Mouse (Mus musculus) megakaryocyte-erythroid progenitor cell, adult 5-6 weeks (primary cell): ENCODE data around the gene Mdga2. TPM values are rescaled to one million over a fixed set of nuclear protein-coding genes. Genes with fewer than 3 reads are reported as not detected.

Experiments used
- ATAC-seq: replicated peaks from 2 replicates; pipeline ENCODE4 v1.8.0; 2016; ENCODE audit warnings: mild to moderate bottlenecking, inconsistent platforms; ENCODE audit not compliant: severe bottlenecking, poor library complexity, low FRiP score, low TSS enrichment
- total RNA-seq, 2 experiments: library from RNA; stranded (forward) in 1 of 2; stranded (reverse) in 1 of 2; fragments of 200-1000, 215-1000 nt in 1 of 2; fragments of >200 nt in 1 of 2; fragmentation: Nextera tagmentation in 1 of 2; gene quantifications; 2 replicates each; pipeline ENCODE4 v1.2.3; 2014 to 2017

The Mdga2 gene
- total RNA-seq (2014; fragmentation: Nextera tagmentation) (not detected in 2 replicates), total RNA-seq (2017) (not detected in 2 replicates)

GRCm38 (mm10) chr12:67222221-67223025 lies at the start of gene Mdga2:
Gene Mdga2, minus strand, starts transcription at chr12:67222549.
- ATAC-seq, result no peak

- no peak for ATAC-seq
Observed at GRCm38 (mm10) chr12:67267409-67267808, 45.1 kb upstream of the Mdga2 start.

- no peak for ATAC-seq
Observed at GRCm38 (mm10) chr12:67223530-67223929, 1.2 kb upstream of the Mdga2 start.

GRCm38 (mm10) chr12:67221329-67222220 lies 774 bp downstream of the Mdga2 start:
- no peak for ATAC-seq

GRCm38 (mm10) chr12:67220641-67221231 lies 1.6 kb downstream of the Mdga2 start:
- ATAC-seq, result no peak

GRCm38 (mm10) chr12:67220041-67220440 lies 2.3 kb downstream of the Mdga2 start:
- no peak for ATAC-seq

- ATAC-seq, result no peak
Observed at GRCm38 (mm10) chr12:67219564-67219963, 2.8 kb downstream of the Mdga2 start.

- ATAC-seq, result no peak
Observed at GRCm38 (mm10) chr12:67212801-67213200, 9.5 kb downstream of the Mdga2 start.

GRCm38 (mm10) chr12:67178155-67178554 lies 44.2 kb downstream of the Mdga2 start:
- no peak for ATAC-seq

GRCm38 (mm10) chr12:67156569-67157237 lies 65.6 kb downstream of the Mdga2 start:
- no peak for ATAC-seq

- ATAC-seq, result no peak
Observed at GRCm38 (mm10) chr12:67153077-67153476, 69.3 kb downstream of the Mdga2 start.

- ATAC-seq, result no peak
Observed at GRCm38 (mm10) chr12:67141605-67142004, 80.7 kb downstream of the Mdga2 start.

GRCm38 (mm10) chr12:67140131-67140530 lies 82.2 kb downstream of the Mdga2 start:
- no peak for ATAC-seq

GRCm38 (mm10) chr12:67127457-67127856 lies 94.9 kb downstream of the Mdga2 start:
- ATAC-seq, result no peak

- ATAC-seq, result no peak
Observed at GRCm38 (mm10) chr12:67123874-67124273, 98.5 kb downstream of the Mdga2 start.

GRCm38 (mm10) chr12:67118652-67119515 lies 103.5 kb downstream of the Mdga2 start:
- ATAC-seq, result no peak

GRCm38 (mm10) chr12:67104171-67104570 lies 118.2 kb downstream of the Mdga2 start:
- no peak for ATAC-seq

- ATAC-seq, result no peak
Observed at GRCm38 (mm10) chr12:67094414-67094813, 127.9 kb downstream of the Mdga2 start.
